Mouse (Mus musculus): ENCODE measurements around the gene Capzb.

The Capzb gene

GRCm38 (mm10) chr4:139208236-139209129, 15.8 kb downstream of the Capzb start:
- DNase-seq (ENCODE audit: low read depth, low spot score), result no peak

- no peak for DNase-seq (ENCODE audit: low read depth, low spot score)
These were observed 16.6 kb downstream of the Capzb start for GRCm38 (mm10) chr4:139209130-139209840.

GRCm38 (mm10) chr4:139211975-139212831, 19.5 kb downstream of the Capzb start:
- DNase-seq (ENCODE audit: low read depth, low spot score), result no peak

DNA sequence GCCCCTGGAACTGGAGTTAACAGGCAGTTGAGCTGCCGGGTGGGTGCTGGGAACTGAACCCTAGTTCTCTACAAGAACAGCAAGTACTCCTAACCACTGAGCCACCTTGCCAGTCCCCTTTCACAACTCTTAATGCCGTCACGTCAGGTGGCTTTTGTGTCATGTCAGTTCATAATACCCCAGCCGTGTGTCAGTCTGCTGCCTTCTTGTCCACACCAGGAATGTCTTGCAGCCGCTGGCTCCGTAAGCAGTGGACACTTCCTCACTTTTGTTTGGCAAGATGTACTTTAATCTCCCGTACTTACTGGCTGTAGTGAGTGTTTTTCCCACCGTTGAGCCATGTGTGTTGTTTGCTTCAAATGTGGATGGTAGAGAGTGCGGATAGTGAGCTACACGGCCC, 20.4 kb downstream of the Capzb start:
- no peak for DNase-seq (ENCODE audit: low read depth, low spot score)

GRCm38 (mm10) chr4:139213935-139214371, 21.3 kb downstream of the Capzb start:
- DNase-seq (ENCODE audit: low read depth, low spot score), result no peak

GRCm38 (mm10) chr4:139216566-139216965, 23.9 kb downstream of the Capzb start:
- DNase-seq (ENCODE audit: low read depth, low spot score), result no peak

- DNase-seq (ENCODE audit: low read depth, low spot score), result no peak
These were observed 25.8 kb downstream of the Capzb start for GRCm38 (mm10) chr4:139218539-139218938.

DNA sequence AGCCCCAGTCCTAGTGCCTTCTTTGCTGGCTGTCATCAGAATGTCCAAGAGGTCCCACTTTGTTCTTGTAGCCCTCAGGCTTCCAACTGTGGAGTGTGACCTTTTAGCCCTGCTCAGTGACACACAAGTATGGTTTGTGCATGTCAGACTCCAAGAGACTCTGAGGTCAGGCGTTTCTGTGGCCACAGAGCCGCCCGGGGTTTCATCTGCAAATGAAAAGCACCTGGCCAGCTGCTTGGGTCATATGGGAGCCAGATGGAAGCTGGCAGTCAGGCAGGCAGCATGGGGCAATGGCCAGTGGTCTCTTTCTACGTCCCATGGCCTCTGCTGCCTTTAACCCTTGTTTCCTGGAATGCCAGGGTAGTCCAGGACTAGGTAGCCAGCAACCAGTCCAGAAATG, 27.0 kb downstream of the Capzb start:
- peak; percentile 41 for DNase-seq (ENCODE audit: low read depth, low spot score)

DNA sequence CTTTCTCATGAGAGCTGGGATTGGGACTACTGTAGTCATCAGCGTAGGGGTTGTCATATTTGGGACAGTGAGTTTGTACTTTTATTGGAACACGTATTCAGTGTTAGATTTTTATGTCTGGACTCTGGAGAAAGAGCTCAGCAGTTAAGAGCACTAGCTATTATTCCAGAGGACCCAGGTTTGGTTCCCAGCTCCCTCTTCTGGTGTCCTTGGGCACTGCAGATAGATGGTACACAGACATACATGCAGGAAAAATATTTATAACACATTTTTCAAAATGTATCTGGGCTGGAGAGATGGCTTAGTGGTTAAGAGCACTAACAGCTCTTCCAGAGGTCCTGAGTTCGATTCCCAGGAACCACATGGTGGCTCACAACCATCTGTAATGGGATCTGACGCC, 28.3 kb downstream of the Capzb start:
- no peak for DNase-seq (ENCODE audit: low read depth, low spot score)

GRCm38 (mm10) chr4:139221837-139222236, 29.1 kb downstream of the Capzb start:
- DNase-seq (ENCODE audit: low read depth, low spot score), result no peak

- no peak for DNase-seq (ENCODE audit: low read depth, low spot score)
These were observed 32.4 kb downstream of the Capzb start for GRCm38 (mm10) chr4:139225115-139225514.

GRCm38 (mm10) chr4:139225944-139226343, 33.2 kb downstream of the Capzb start:
- no peak for DNase-seq (ENCODE audit: low read depth, low spot score)

DNA sequence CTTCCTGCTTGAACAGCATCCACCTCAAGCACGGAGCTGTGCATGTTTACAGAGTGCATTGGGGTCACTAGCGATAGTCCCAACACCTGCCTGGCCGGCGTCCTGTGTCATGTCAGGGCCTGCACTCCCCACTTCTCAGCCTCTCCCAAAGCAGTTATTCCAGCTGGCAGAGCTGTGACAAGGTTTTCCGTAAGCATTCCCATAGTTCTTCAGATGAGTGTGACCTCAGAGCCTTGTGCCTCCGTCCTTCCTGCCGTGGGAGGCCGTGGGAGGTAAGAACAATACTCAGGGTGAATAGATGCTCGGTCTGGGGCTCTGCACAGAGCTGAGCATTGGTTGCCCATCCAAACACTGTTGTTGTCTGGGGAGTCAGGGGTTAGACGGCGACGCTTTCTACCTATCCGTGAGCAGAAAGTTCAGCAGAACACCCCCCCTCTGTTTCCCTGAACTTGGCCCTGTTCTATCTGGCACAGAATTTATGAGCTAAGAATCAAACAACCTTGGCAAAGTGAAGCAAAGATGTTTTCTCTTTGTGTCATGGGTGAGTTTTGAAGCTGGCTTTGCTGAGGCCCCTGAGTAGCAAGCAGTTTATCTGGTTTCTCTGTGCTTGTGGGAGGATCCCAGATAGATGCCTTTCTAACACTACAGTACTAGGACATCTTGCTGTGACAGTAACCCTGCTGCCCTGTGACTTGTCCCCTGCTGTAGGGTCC, 34.0 kb downstream of the Capzb start:
- no peak for DNase-seq (ENCODE audit: low read depth, low spot score)

DNA sequence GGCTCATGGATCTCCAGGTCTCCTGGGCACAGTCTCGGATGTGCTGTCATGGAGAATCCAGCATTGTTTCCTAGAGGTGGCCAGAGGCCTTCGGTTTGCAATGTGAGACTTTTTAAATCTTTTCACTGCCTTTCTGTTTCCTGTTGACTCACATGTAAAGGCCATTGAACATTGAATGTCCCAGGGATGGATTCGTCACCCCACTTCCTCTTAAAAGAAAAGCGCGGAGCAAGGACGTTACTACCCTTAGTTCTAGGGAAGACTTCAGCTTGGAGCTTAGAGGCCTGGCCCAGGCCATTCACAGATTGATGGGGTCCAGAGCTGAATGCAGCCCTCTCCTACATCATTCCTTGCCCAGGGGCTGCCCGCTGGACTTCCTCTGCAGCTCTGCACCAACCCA, 35.2 kb downstream of the Capzb start:
- no peak for DNase-seq (ENCODE audit: low read depth, low spot score)

GRCm38 (mm10) chr4:139229271-139229670, 36.6 kb downstream of the Capzb start:
- DNase-seq (ENCODE audit: low read depth, low spot score), result no peak

GRCm38 (mm10) chr4:139230376-139231120, 37.8 kb downstream of the Capzb start:
- peak; percentile 47 for DNase-seq (ENCODE audit: low read depth, low spot score)

GRCm38 (mm10) chr4:139231163-139231562, 38.5 kb downstream of the Capzb start:
- DNase-seq (ENCODE audit: low read depth, low spot score), result no peak

GRCm38 (mm10) chr4:139232479-139233145, 39.9 kb downstream of the Capzb start:
- DNase-seq (ENCODE audit: low read depth, low spot score), result peak; percentile 69

GRCm38 (mm10) chr4:139233146-139233495, 40.4 kb downstream of the Capzb start:
- no peak for DNase-seq (ENCODE audit: low read depth, low spot score)

DNA sequence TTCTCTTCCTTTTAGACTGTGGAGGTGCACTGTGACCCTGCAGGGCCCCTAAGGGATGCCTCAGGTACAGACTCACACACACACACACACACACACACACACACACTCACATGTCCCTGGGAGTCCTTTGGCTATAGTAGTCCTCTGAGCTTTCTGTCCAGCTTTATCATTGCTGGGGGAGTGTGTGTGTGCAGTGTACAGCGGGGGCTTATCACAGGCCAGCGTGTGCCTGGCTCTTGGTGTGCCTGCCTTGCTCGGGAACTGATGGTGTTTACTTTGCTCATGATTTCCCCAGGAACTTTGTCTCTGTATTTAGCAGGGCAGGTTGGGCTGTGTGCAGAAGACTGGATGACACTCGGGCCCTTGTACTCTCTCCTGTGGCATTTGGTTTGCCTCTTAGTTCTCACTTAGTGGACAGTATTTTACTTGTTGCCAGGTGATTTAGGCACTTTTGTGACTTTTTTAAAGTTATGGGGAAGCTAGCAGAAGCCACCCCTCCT, 41.1 kb downstream of the Capzb start:
- DNase-seq (ENCODE audit: low read depth, low spot score), result no peak
